Mouse (Mus musculus) midbrain, embryonic 11.5 days (tissue): ENCODE measurements at regions not wholly inside any gene's neighbourhood (a gene's known extent, or its start where the extent isn't known, plus 50 kb on each side); places are given as distances from the start of the nearest gene placed in this dataset.

Experiments
- ATAC-seq: fragments of 200-750 bp; cut with Nextera tagmentation; 2 replicates; pipeline ENCODE4 v1.8.0; 2017; ENCODE audit warnings: moderate TSS enrichment, moderate library complexity; ENCODE audit not compliant: low FRiP score
- DNase-seq: peaks from one replicate; pipeline ENCODE4 v3.0.0; 2015; ENCODE audit warnings: low spot score; ENCODE audit errors: missing footprints
- H3K27ac ChIP-seq: fragments of 300-500 bp; sonication (generic); 2 replicates; pipeline ENCODE4 v1.5.1; 2014; ENCODE audit warnings: low read depth, low read length
- H3K27me3 ChIP-seq: fragments of 300-500 bp; sonication (generic); 2 replicates; pipeline ENCODE4 v1.6.1; 2014; ENCODE audit warnings: mild to moderate bottlenecking, low read length, moderate library complexity, mixed read lengths; ENCODE audit not compliant: control insufficient read depth, insufficient read depth
- H3K36me3 ChIP-seq: fragments of 300-500 bp; sonication (generic); 2 replicates; pipeline ENCODE4 v1.6.1; 2014; ENCODE audit warnings: mild to moderate bottlenecking, low read length, moderate library complexity, mixed read lengths; ENCODE audit not compliant: control insufficient read depth, insufficient read depth
- H3K4me1 ChIP-seq: fragments of 300-500 bp; sonication (generic); 2 replicates; pipeline ENCODE4 v1.6.1; 2014; ENCODE audit warnings: low read length; ENCODE audit not compliant: control insufficient read depth, insufficient read depth
- H3K4me2 ChIP-seq: fragments of 300-500 bp; sonication (generic); 2 replicates; pipeline ENCODE4 v1.6.1; 2014; ENCODE audit warnings: mild to moderate bottlenecking, moderate library complexity
- H3K4me3 ChIP-seq: fragments of 300-500 bp; sonication (generic); 2 replicates; pipeline ENCODE4 v1.5.1; 2014; ENCODE audit warnings: low read depth, low read length
- H3K9ac ChIP-seq: fragments of 300-500 bp; sonication (generic); 2 replicates; pipeline ENCODE4 v1.6.1; 2014; ENCODE audit warnings: low read length
- H3K9me3 ChIP-seq: fragments of 300-500 bp; sonication (generic); 2 replicates; pipeline ENCODE4 v1.6.1; 2016; ENCODE audit warnings: low read length; ENCODE audit not compliant: control insufficient read depth
- WGBS: fragments of 180-500 bp; shearing (Covaris S2); extraction: QIAGEN DNeasy Blood & Tissue Kit; methylation state at CpG from one replicate; pipeline ENCODE4 v1.1.7; 2014; 5-methylcytosine and 5-hydroxymethylcytosine counted together

- H3K36me3 ChIP-seq, result no peaks in the 10 kb centered on the region
- 89% methylated on average over 6 of the region's 6 CpGs for WGBS
- no peaks in the 10 kb centered on the region for H3K4me1 ChIP-seq
- H3K27me3 ChIP-seq, result no peaks in the 10 kb centered on the region
- H3K27ac ChIP-seq, result no peak overlapping the region
- no peak overlapping the region for H3K4me3 ChIP-seq
- DNase-seq (no peak), ATAC-seq (no peak)
- H3K9me3 ChIP-seq, result no peaks in the 10 kb centered on the region
- H3K9ac ChIP-seq, result no peak overlapping the region
- no peak overlapping the region for H3K4me2 ChIP-seq
Observed at GRCm38 (mm10) chr12:110077211-110077884, 201.5 kb upstream of the Dio3 start.

DNA sequence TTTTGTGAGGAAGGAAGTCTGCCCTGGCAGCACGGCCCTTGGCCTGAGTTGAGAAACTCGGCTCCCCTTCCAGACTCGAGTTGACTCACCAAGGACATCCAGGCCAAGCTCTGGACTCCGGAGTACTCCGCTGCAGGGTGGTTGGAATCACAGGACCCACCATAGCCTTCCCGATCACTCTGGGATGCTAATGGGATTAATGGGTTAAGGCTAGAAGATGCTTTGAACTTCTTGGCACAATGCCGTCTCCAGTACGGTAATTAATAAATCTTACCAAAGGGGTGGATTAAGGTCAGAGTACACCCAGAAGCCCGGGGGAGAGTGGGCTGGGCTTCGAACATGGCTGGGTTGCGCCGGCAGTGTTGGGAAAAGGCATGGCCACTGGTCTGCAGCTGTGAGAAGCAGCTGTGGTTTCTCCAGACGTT lies 200.8 kb upstream of the Dio3 start:
- DNase-seq, result no peak
- Histone ChIP-seq H3K27me3 (no peaks in the 10 kb centered on the region), H3K4me3 (no peak overlapping the region), H3K9ac (no peak overlapping the region), H3K9me3 (no peaks in the 10 kb centered on the region), H3K4me1 (no peaks in the 10 kb centered on the region), H3K27ac (no peak overlapping the region), H3K36me3 (no peaks in the 10 kb centered on the region), H3K4me2 (no peak overlapping the region)
- no peak for ATAC-seq
- WGBS, result 71% methylated on average over 13 of the region's 13 CpGs

DNA sequence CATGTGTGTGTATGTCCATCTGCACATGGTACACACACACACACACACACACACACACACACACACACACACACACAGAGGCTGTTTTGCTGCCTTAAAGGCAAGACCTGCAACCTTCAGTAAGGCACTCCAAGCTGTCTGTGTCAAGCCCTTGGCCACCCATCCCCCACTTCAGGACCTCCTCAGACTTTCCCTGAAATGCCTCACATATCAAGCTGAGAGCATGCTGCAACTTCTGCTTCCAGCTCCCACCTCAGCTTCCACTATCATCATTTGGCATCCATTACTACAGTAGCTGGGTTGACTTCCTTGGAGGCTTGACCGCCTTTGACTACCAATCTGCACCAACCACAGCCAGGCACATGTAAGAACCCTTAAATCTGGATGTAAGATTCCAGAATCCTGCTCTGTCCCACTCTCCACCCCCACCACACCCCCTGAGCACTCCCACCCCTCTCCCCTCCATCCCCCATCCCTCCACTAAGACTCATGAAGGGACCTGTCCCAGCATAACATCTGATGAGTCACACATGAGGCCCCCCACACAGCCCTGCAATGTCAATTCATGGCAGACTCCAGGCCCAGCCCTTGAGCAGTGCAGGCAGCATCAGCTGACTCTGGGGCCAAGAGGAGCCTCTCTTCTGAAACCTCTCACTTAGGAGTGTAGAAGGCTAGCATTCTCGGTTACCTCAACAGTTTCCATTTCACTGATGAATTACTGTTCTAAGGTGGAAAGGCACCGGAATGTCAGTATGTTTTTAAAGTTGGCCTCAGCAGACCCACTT lies 196.8 kb upstream of the Dio3 start:
- WGBS, result 96% methylated on average over 3 of the region's 3 CpGs
- Histone ChIP-seq H3K9me3 (no peaks in the 10 kb centered on the region), H3K4me3 (no peak overlapping the region), H3K4me2 (no peak overlapping the region), H3K4me1 (no peaks in the 10 kb centered on the region), H3K36me3 (no peaks in the 10 kb centered on the region), H3K27me3 (no peaks in the 10 kb centered on the region), H3K27ac (no peak overlapping the region), H3K9ac (no peak overlapping the region)
- ATAC-seq (no peak), DNase-seq (no peak)

GRCm38 (mm10) chr12:110082921-110083320 lies 195.9 kb upstream of the Dio3 start:
- no peaks in the 10 kb centered on the region for H3K27me3 ChIP-seq
- no peak overlapping the region for H3K4me2 ChIP-seq
- H3K4me3 ChIP-seq, result no peak overlapping the region
- no peaks in the 10 kb centered on the region for H3K36me3 ChIP-seq
- H3K27ac ChIP-seq, result no peak overlapping the region
- H3K9me3 ChIP-seq, result no peaks in the 10 kb centered on the region
- no peaks in the 10 kb centered on the region for H3K4me1 ChIP-seq
- DNase-seq (no peak), ATAC-seq (no peak)
- 68% methylated on average over 13 of the region's 13 CpGs for WGBS
- H3K9ac ChIP-seq, result no peak overlapping the region

DNA sequence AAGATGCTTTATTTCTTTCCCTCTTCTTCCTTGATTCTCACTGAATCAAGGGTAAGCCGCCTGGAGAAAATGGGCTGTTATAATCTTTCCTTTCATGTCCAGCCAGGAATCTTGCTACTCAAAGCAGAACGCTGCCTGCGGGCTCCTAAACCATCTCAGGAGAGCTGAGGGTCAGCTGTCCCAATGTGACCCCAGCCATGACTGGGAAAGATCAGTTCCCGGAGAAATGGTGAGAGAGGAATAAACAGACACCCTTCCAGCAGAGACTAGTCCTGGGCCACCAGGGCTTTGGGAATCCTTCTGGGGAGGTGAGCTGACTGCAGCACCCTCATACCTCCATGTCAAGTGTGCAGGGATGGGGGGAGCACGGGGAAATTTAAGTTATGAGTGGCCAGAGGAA lies 195.4 kb upstream of the Dio3 start:
- H3K9ac ChIP-seq, result no peak overlapping the region
- no peak for DNase-seq
- WGBS, result 69% methylated on average over 5 of the region's 5 CpGs
- H3K4me2 ChIP-seq, result no peak overlapping the region
- H3K27ac ChIP-seq, result no peak overlapping the region
- H3K36me3 ChIP-seq, result no peaks in the 10 kb centered on the region
- no peaks in the 10 kb centered on the region for H3K4me1 ChIP-seq
- no peaks in the 10 kb centered on the region for H3K27me3 ChIP-seq
- no peak overlapping the region for H3K4me3 ChIP-seq
- no peaks in the 10 kb centered on the region for H3K9me3 ChIP-seq
- no peak for ATAC-seq

- H3K27ac ChIP-seq, result no peak overlapping the region
- no peak overlapping the region for H3K4me3 ChIP-seq
- 87% methylated on average over 2 of the region's 2 CpGs for WGBS
- no peak for DNase-seq
- H3K4me1 ChIP-seq, result no peaks in the 10 kb centered on the region
- ATAC-seq, result no peak
- H3K36me3 ChIP-seq, result no peaks in the 10 kb centered on the region
- H3K4me2 ChIP-seq, result no peak overlapping the region
- H3K9me3 ChIP-seq, result no peaks in the 10 kb centered on the region
- H3K9ac ChIP-seq, result no peak overlapping the region
- no peaks in the 10 kb centered on the region for H3K27me3 ChIP-seq
Observed at GRCm38 (mm10) chr12:110086921-110087320, 191.9 kb upstream of the Dio3 start.

DNA sequence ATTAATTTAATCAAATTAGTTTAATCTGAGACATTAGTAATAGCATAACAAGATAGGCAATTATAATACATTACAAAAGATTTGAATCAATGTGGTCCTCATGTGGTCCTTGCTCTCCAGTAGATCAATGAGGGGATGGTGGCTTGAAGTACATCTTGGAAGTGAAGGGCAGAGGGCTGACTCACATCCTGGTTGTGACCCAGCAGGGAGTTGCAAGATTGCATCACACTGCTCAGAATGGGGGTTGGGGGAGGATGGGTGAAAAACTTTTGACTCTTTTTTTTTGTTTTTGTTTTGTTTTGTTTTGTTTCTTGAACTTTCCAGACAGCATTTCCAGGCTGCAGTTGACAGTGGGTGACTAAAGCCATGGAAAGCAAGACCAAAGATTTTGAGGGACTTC lies 191.1 kb upstream of the Dio3 start:
- H3K4me1 ChIP-seq, result no peaks in the 10 kb centered on the region
- no peak for DNase-seq
- no peaks in the 10 kb centered on the region for H3K27me3 ChIP-seq
- H3K27ac ChIP-seq, result no peak overlapping the region
- no peak for ATAC-seq
- H3K9ac ChIP-seq, result no peak overlapping the region
- H3K4me2 ChIP-seq, result no peak overlapping the region
- H3K9me3 ChIP-seq, result no peaks in the 10 kb centered on the region
- H3K36me3 ChIP-seq, result no peaks in the 10 kb centered on the region
- no peak overlapping the region for H3K4me3 ChIP-seq

- ATAC-seq (no peak), DNase-seq (no peak)
- no peak overlapping the region for H3K27ac ChIP-seq
- no peaks in the 10 kb centered on the region for H3K9me3 ChIP-seq
- no peaks in the 10 kb centered on the region for H3K36me3 ChIP-seq
- H3K4me2 ChIP-seq, result no peak overlapping the region
- WGBS, result 89% methylated on average over 7 of the region's 7 CpGs
- no peaks in the 10 kb centered on the region for H3K27me3 ChIP-seq
- H3K9ac ChIP-seq, result no peak overlapping the region
- no peaks in the 10 kb centered on the region for H3K4me1 ChIP-seq
- no peak overlapping the region for H3K4me3 ChIP-seq
Observed at GRCm38 (mm10) chr12:110102186-110102585, 176.7 kb upstream of the Dio3 start.

GRCm38 (mm10) chr12:110112051-110112722 lies 166.7 kb upstream of the Dio3 start:
- WGBS, result 77% methylated on average over 11 of the region's 11 CpGs

More at GRCm38 (mm10) chr12:110112051-110112722, 166.7 kb upstream of the Dio3 start:
- no peak overlapping the region for H3K27ac ChIP-seq
- peaks cover 2% of the 10 kb centered on the region; the same call in 1 of the 2 replicates for H3K4me1 ChIP-seq
- DNase-seq (no peak), ATAC-seq (no peak)
- H3K4me3 ChIP-seq, result no peak overlapping the region
- no peak overlapping the region for H3K4me2 ChIP-seq
- no peaks in the 10 kb centered on the region for H3K27me3 ChIP-seq
- no peaks in the 10 kb centered on the region for H3K36me3 ChIP-seq
- H3K9me3 ChIP-seq, result no peaks in the 10 kb centered on the region
- no peak overlapping the region for H3K9ac ChIP-seq
